Mouse (Mus musculus) heart, adult 2 months (tissue): Measurements from ENCODE around the gene Gtf2h1. TPM values are rescaled to one million over a fixed set of nuclear protein-coding genes. Genes with fewer than 3 reads are reported as not detected.
A peak's percentile ranks its signal among the peaks of the same experiment; 100 is the strongest.

Experiments used
- DNase-seq, 2 experiments: peaks; one replicate each; pipeline ENCODE4 v3.0.0; 2021
- H3K27ac ChIP-seq: fragments of 200-600 bp; 2 replicates; pipeline ENCODE4 v1.8.1; 2022
- H3K27me3 ChIP-seq: fragments of 200-500 bp; 2 replicates; pipeline ENCODE4 v1.6.1; 2012; ENCODE audit warnings: mild to moderate bottlenecking, low read length, inconsistent platforms, mixed read lengths; ENCODE audit not compliant: control insufficient read depth, insufficient read depth
- H3K36me3 ChIP-seq: fragments of 200-500 bp; 2 replicates; pipeline ENCODE4 v1.6.1; 2012; ENCODE audit warnings: low read length, inconsistent platforms; ENCODE audit not compliant: control insufficient read depth, insufficient read depth
- H3K4me1 ChIP-seq: fragments of 200-500 bp; 2 replicates; pipeline ENCODE4 v1.6.1; 2011; ENCODE audit warnings: low read length; ENCODE audit not compliant: control insufficient read depth, insufficient read depth
- H3K4me3 ChIP-seq: fragments of 200-600 bp; 2 replicates; pipeline ENCODE4 v1.8.1; 2022
- H3K79me2 ChIP-seq: fragments of 200-500 bp; replicated peaks from 2 replicates; pipeline ENCODE4 v1.6.1; 2012; ENCODE audit warnings: mild to moderate bottlenecking, inconsistent platforms, low read length, moderate library complexity, mixed read lengths; ENCODE audit not compliant: control insufficient read depth, insufficient read depth
- H3K9ac ChIP-seq: fragments of 200-500 bp; 2 replicates; pipeline ENCODE4 v1.6.1; 2012; ENCODE audit warnings: low read depth, mild to moderate bottlenecking, control low read depth, inconsistent platforms, low read length, mixed read lengths
- CTCF ChIP-seq: fragments of 200-600 bp; IDR thresholded peaks from 2 replicates; pipeline ENCODE4 v1.8.1; 2022; ENCODE audit warnings: antibody characterized with exemption, mild to moderate bottlenecking, moderate library complexity
- EP300 ChIP-seq: fragments of 200-500 bp; IDR thresholded peaks from 2 replicates; pipeline ENCODE4 v1.6.1; 2011; ENCODE audit warnings: low read depth, low read length, control low read depth; ENCODE audit not compliant: insufficient read depth
- POLR2A ChIP-seq: fragments of 200-500 bp; IDR thresholded peaks from 2 replicates; pipeline ENCODE4 v1.6.1; 2011; ENCODE audit warnings: mild to moderate bottlenecking, low read depth, low read length, control low read depth; ENCODE audit not compliant: insufficient read depth
- WGBS: fragments of 180-500 bp; shearing (Covaris S2); methylation state at CpG from one replicate; pipeline ENCODE4 v1.1.7; 2018; 5-methylcytosine and 5-hydroxymethylcytosine counted together
- intact Hi-C: fragments of 180-260 bp; cut with DNase I; formaldehyde crosslinking; loops from one replicate; pipeline ENCODE4 v1.15.1; 2025
- long read RNA-seq: library from polyadenylated mRNA; stranded (forward); transcript quantifications from one replicate; pipeline ENCODE4 v2.0.0, GENCODE M21; 2021
- polyA plus RNA-seq: library from polyadenylated mRNA; depleted of rRNA; stranded (reverse); fragments of >200 nt; gene quantifications from 2 replicates; pipeline ENCODE4 v1.2.3, GENCODE M21; 2012; rRNA removed
- total RNA-seq, 2 experiments: library from RNA; stranded (reverse); gene quantifications; 2 replicates each; pipeline ENCODE4 v1.2.3; 2021

The Gtf2h1 gene
- total RNA-seq (10 to 100 TPM; 15.7 to 17.2 TPM), polyA plus RNA-seq (4.8 and 8.9 TPM in 2 replicates)
- long read RNA-seq, transcript Gtf2h1-201 (15 exons, 2,736 nt), result major isoform, 20 of 21 reads
- long read RNA-seq, partial matches to known transcripts, result 0 of 21 reads
- long read RNA-seq, other reads (novel, unspliced or antisense), result 1 of 21 reads

DNA sequence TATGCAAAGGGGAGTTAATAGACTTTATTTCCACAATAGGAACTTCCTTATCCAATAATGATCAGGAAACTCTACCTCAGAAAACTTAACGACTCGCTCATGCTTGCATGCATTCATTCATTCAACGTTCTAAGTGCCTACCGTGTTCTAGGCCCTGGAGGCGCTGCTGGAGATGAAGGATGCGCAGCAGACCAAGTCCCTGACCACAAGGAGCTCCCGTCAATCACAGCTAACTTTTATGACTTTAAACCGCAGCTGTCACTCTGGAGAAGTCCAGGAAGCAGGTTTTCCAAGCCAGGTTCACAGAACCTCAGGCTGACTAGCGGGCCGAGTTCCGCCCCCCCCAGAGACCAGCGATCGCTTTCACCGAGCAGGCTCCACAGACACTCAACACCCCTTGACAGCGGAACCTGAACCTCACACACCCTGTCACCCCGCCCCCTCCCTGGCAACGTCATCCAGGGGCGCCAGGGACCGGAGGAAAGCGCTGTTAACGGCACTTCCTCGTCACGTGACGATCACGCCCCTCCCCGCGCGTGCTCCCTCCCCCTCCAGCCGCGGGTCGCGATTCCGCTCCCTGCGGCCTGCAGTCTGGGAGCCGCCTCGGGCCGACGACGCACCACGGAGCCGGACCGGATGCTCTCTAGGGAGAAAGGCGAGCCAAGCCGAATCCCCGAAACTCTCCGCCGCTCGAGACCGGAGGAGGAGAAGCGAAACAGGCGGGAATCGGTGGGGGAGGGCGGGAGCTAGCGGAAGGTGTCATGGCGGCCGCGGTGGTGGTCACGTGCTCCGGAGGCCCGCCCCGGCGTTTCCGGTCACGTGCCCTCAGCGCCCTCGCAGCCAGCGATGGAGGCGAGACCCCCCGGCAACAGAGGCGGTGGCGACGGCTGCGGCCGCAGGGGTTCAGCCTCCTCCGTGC lies at the start of gene Gtf2h1, which contains the start of gene Hps5:
Gene Gtf2h1 (plus strand): TSS at position 817 of the 919 bp plus-strand sequence.
Gene Hps5 (minus strand): TSS at position 778 of the 919 bp plus-strand sequence.
- DNase-seq, result peak; percentile 97 to 98
- TF ChIP-seq POLR2A (peak; percentile 62), CTCF (no peak), EP300 (0 out of 2 replicates have a peak, but pooled peaks have one; percentile 13)
- Histone ChIP-seq H3K4me3 (peak within 1 kb of the TSS; percentile 60), H3K4me1 (peaks cover 4% of the 10 kb centered on the region), H3K79me2 (peaks cover 4% of the 10 kb centered on the region), H3K27me3 (no peaks in the 10 kb centered on the region), H3K36me3 (peaks cover 9% of the 10 kb centered on the region), H3K27ac (peak within 1 kb of the TSS; percentile 94), H3K9ac (peak within 1 kb of the TSS; percentile 94)
- WGBS, result under 1% methylated on average over 75 of the region's 75 CpGs
- intact Hi-C loops, result loop anchor here (2.0 to 10.0 kb wide), 3 partner anchors 51 to 212 kb away; partner anchors contain the start of genes Spty2d1 and Tsg101

DNA sequence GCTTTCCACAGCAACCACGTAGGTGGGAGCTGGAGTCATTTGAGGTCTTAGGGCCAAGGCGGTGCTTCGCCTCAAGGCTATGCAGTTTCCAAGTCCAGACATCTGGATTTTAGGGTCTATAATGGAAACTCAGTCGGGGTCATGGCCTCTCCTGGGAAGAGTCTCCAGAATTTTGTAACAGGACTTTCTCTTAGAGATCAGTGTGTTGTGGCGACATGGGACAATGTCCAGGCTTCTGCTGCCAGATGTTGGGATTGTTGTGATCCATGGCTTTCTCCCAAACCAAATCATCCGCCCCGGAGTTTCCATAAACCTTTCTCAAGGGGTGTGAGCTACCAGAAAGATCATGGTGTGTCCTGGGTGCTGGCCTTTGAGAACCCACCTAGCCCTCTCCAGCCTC lies 49.5 kb upstream of the Gtf2h1 start:
- peaks cover 4% of the 10 kb centered on the region for H3K4me1 ChIP-seq
- H3K27me3 ChIP-seq, result no peaks in the 10 kb centered on the region
- 61% methylated on average over 7 of the region's 7 CpGs for WGBS
- TF ChIP-seq CTCF (no peak), EP300 (no peak), POLR2A (no peak)
- no peaks in the 10 kb centered on the region for H3K36me3 ChIP-seq
- no peak overlapping the region for H3K4me3 ChIP-seq
- H3K27ac ChIP-seq, result no peak overlapping the region; the same call in 1 of the 2 replicates
- no peaks in the 10 kb centered on the region for H3K79me2 ChIP-seq
- no peak overlapping the region for H3K9ac ChIP-seq
- peak; percentile 34 to 47 for DNase-seq
- intact Hi-C loops, result no loop called here

DNA sequence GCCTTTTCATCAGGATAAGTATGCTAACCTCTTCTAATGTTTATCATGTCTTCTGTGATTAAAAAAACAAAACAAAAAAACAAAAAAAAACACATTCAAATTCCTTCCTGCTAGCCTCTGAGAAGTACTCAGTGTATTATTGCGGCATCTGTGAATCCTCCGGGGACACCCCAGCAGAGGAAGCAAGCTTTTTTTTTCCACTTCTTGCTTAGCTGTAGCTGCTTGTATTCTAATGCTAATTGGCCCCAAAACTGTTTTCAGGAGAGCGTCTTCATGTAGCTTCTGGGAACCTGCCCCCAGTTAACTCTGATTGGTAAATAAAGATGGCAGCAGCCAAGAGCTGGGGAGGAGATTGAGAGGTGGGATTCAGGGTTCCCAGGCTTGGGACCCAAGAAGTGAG lies 47.4 kb upstream of the Gtf2h1 start:
- H3K36me3 ChIP-seq, result no peaks in the 10 kb centered on the region
- WGBS, result 42% methylated on average over 3 of the region's 3 CpGs
- H3K4me1 ChIP-seq, result peaks cover 4% of the 10 kb centered on the region
- no peak overlapping the region for H3K9ac ChIP-seq
- no peak overlapping the region for H3K27ac ChIP-seq
- peak in 1 of 2 experiments; percentile 17 for DNase-seq
- no peaks in the 10 kb centered on the region for H3K79me2 ChIP-seq
- intact Hi-C loops, result no loop called here
- H3K27me3 ChIP-seq, result no peaks in the 10 kb centered on the region
- TF ChIP-seq EP300 (no peak), POLR2A (no peak), CTCF (no peak)
- no peak overlapping the region for H3K4me3 ChIP-seq

DNA sequence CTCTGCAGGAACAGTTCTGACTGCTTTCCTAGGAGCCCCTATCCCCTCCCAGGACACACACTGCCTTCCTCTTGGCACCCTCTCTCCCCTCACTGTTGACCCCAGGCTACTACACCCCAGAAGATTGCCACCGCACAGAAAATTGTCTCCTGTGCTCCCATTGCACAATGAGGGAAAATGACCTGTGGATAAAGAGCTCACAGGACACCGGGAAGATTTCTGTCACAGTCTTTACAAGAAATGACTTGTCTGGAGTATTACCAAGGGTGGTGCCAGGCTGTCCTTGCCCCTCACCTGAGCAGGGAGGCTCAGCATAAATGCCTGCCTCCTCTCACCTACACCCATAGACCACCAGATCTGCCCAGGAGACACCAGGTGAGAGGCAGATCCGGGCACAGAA lies 44.4 kb upstream of the Gtf2h1 start, which contains the start of gene Saa2:
Gene Saa2 (plus strand): TSS at position 301 of the 400 bp plus-strand sequence.
- Histone ChIP-seq H3K27me3 (no peaks in the 10 kb centered on the region), H3K4me1 (peaks cover 4% of the 10 kb centered on the region), H3K4me3 (no peak within 1 kb of the TSS), H3K36me3 (no peaks in the 10 kb centered on the region), H3K79me2 (no peaks in the 10 kb centered on the region), H3K27ac (no peak within 1 kb of the TSS), H3K9ac (no peak within 1 kb of the TSS)
- TF ChIP-seq EP300, result no peak
- TF ChIP-seq CTCF, result no peak
- WGBS, result 64% methylated on average over 3 of the region's 3 CpGs
- no peak for DNase-seq
- intact Hi-C loops, result no loop called here

DNA sequence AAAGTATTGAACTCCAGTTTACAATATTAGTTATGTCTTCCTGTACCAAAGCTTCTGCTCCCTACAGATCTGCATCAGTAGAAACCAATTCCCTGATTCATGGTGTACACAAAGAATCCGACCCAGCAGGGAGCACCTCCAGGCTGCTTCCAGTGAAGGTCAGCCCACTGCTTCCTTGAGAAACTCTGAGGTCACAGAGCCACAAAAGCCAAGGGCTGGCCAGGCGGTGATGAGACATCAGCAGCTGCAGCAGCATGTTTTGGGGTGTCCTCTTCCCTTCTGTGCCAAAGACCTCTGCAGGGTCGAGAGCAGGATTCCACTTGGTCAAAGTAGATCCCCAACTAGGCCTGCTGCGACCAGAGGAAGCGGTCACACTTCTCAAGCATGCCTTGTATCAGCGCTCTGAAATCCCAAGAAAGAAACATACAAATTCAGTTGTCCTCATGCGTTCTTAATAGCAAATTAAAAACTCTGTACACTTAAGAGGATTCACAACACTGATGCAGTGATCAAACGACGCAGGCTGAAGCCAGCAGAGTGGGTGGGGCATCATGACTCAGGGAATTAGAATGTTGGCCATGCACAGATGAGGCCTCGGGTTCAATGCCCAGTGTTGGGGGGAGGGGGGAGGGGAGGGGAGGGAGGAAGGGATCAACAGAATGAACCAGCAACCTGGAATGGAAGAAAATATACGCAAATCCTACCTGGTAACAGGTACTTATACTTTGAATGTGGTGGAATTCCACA lies 34.7 kb upstream of the Gtf2h1 start:
- no peak overlapping the region for H3K4me3 ChIP-seq
- TF ChIP-seq CTCF (no peak), POLR2A (no peak), EP300 (no peak)
- WGBS, result 66% methylated on average over 11 of the region's 11 CpGs
- no peaks in the 10 kb centered on the region for H3K27me3 ChIP-seq
- H3K27ac ChIP-seq, result no peak overlapping the region
- H3K4me1 ChIP-seq, result no peaks in the 10 kb centered on the region
- no peaks in the 10 kb centered on the region for H3K36me3 ChIP-seq
- no peak for DNase-seq
- no peak overlapping the region for H3K9ac ChIP-seq
- H3K79me2 ChIP-seq, result no peaks in the 10 kb centered on the region
- intact Hi-C loops, result no loop called here

DNA sequence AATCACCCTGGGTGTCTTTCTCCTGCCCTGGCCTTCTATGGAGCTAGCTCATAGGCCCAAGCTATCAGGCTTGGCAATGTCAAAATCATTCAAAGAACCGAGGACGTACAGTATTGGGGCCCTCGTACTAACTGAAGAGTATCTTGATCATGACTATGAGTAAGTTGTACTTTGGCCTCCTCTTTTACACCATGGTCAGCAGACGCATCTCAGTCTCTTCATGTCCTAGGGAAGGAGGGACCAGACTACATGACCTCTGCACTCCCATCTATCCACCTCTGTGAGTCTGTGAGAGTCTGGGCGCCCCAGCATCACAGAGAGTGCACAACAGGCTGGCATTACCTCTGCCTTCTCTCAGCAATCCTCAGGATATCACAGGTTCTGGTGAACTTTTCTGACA lies 33.3 kb upstream of the Gtf2h1 start:
- Histone ChIP-seq H3K27me3 (no peaks in the 10 kb centered on the region), H3K27ac (no peak overlapping the region), H3K79me2 (no peaks in the 10 kb centered on the region), H3K4me1 (no peaks in the 10 kb centered on the region), H3K36me3 (no peaks in the 10 kb centered on the region), H3K4me3 (no peak overlapping the region), H3K9ac (no peak overlapping the region)
- no peak for DNase-seq
- intact Hi-C loops, result no loop called here
- TF ChIP-seq POLR2A (no peak), EP300 (no peak), CTCF (no peak)
- 92% methylated on average over 5 of the region's 5 CpGs for WGBS
